Mouse (Mus musculus) MEL (cell line): Measurements from ENCODE around the gene Ksr1.

Experiments
- CTCF ChIP-seq, 3 experiments: IDR thresholded peaks in 2 of 3; conservative IDR thresholded peaks in 1 of 3; 2 replicates each; pipeline ENCODE4 v1.5.1; 2011 to 2012; ENCODE audit warnings: low read length in 3 of 3, low read depth in 2 of 3, mild to moderate bottlenecking in 2 of 3, improper control_type of control experiment in 1 of 3, inconsistent platforms in 1 of 3, mixed read lengths in 1 of 3, moderate library complexity in 1 of 3; ENCODE audit not compliant: control insufficient read depth in 1 of 3, insufficient read depth in 1 of 3, poor library complexity in 1 of 3, severe bottlenecking in 1 of 3
- E2F4 ChIP-seq: IDR thresholded peaks from 2 replicates; pipeline ENCODE4 v1.6.1; 2011; ENCODE audit warnings: low read depth, low read length, improper control_type of control experiment, borderline replicate concordance
- HCFC1 ChIP-seq: IDR thresholded peaks from 2 replicates; pipeline ENCODE4 v1.6.1; 2012; ENCODE audit warnings: low read depth, mild to moderate bottlenecking, inconsistent platforms, low read length, improper control_type of control experiment, moderate library complexity
- POLR2A ChIP-seq, 2 experiments: IDR thresholded peaks; 2 replicates each; pipeline ENCODE4 v1.6.1; 2011 to 2012; ENCODE audit warnings: low read length in 2 of 2, mild to moderate bottlenecking in 2 of 2, control low read depth in 1 of 2, improper control_type of control experiment in 1 of 2, low read depth in 1 of 2, moderate library complexity in 1 of 2; ENCODE audit not compliant: control insufficient read depth in 1 of 2, insufficient read depth in 1 of 2, poor library complexity in 1 of 2

GRCm38 (mm10) chr11:79150301-79150700 is 4.1 kb upstream of the Ksr1 start:
- TF ChIP-seq CTCF (IDR thresholded peaks at IDR 0.05 in 2 of 3, conservative IDR thresholded peaks at IDR 0.05 in 1 of 3; ENCODE audit: control insufficient read depth in 1 of 3, insufficient read depth in 1 of 3, low read depth in 2 of 3, low read length in 3 of 3, poor library complexity in 1 of 3, severe bottlenecking in 1 of 3) (no peak), POLR2A (IDR thresholded peaks at IDR 0.05; ENCODE audit: control insufficient read depth in 1 of 2, insufficient read depth in 1 of 2, low read depth in 1 of 2, low read length in 2 of 2, poor library complexity in 1 of 2) (no peak), E2F4 (no peak), HCFC1 (no peak)
